ENCODE assay signal across 8 mouse cellular contexts in the genomic region with DNA sequence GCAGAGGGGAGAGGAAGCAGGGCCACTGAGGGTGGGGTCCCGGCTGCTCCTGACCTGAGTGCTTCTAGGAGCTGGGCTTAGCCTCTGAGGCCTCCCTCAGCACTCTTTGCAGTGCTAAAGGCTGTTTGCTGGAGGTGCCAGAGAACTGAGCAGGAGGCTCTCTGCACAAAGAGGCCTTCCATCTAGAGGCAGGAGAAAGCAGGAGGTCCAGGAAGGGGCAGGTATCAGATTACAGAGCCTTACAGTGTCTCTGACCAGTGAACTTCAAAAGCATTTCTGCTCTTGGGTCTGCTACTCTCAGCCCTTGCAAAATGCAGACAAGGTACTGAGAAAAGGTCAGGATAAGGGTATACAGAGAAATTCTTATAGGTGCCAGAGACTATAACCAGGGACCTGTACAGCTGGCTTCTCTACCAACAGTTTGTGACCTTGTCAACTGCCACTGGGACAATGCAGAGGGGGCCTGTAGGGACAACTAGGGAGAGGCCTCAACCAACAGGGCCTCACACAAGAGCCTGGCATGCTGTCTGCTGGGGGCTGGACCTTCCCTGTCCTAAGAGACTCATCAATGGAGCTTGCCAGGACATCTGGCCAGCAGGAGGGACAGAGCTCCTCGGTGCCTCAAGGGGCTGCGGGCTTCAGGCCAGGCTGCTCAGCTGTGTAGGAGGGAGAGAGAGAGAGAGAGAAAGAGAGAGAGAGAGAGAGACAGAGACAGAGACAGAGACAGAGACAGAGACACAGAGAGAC.
DNase-seq lines count a peak whose midpoint lies in the region; ATAC-seq and TF ChIP-seq lines count a peak whose summit lies in the region.

No protein-coding gene starts in this region.

- ATAC-seq in lung, embryonic 14.5 days (ENCODE audit: insufficient read depth) = peak; percentile 82
- no peak for ATAC-seq in liver, embryonic 12.5 days
- no peak for ATAC-seq in CD4-positive, CD25-positive, alpha-beta regulatory T cell, adult 4 months

- TF ChIP-seq CTCF in lung, embryonic 14.5 days (IDR thresholded peaks at IDR 0.05; ENCODE audit: low read depth) = peak; percentile 19; the same call in 1 of the 2 replicates
- TF ChIP-seq CTCF in lung, adult 2 months (IDR thresholded peaks at IDR 0.05; ENCODE audit: insufficient read depth, low read length) = no peak

- 9% methylated on average over 3 of the region's 3 CpGs for WGBS in lung, embryonic 14.5 days
- 48% methylated on average over 3 of the region's 3 CpGs for WGBS in lung, adult 2 months
- WGBS in liver, embryonic 12.5 days (ENCODE audit: insufficient replicate concordance) = 42% methylated on average over 3 of the region's 3 CpGs

- intact Hi-C loops in heart, postnatal 25 days (cut with DNase I) = no loop called here

- H3K9me3 ChIP-seq in lung, embryonic 14.5 days (ENCODE audit: low read depth, low read length) = no peaks in the 10 kb centered on the region
- no peaks in the 10 kb centered on the region for H3K9me3 ChIP-seq in liver, embryonic 12.5 days (replicated peaks)

- no peaks in the 10 kb centered on the region for H3K27me3 ChIP-seq in lung, embryonic 14.5 days (ENCODE audit: insufficient read depth, low read length)
- no peaks in the 10 kb centered on the region for H3K27me3 ChIP-seq in liver, embryonic 12.5 days (replicated peaks)

- no peak overlapping the region for H3K4me3 ChIP-seq in lung, embryonic 14.5 days (ENCODE audit: low read depth, low read length)
- no peak overlapping the region for H3K4me3 ChIP-seq in lung, adult 2 months (replicated peaks; ENCODE audit: extremely low read depth, low read depth, low read length)
- no peak overlapping the region for H3K4me3 ChIP-seq in liver, embryonic 12.5 days

- peak overlapping the region; percentile 84 for H3K27ac ChIP-seq in lung, embryonic 14.5 days (ENCODE audit: low read depth)
- H3K27ac ChIP-seq in liver, embryonic 12.5 days = no peak overlapping the region

- H3K4me1 ChIP-seq in lung, embryonic 14.5 days (ENCODE audit: insufficient read depth) = peaks cover 6% of the 10 kb centered on the region; the same call in 1 of the 2 replicates
- no peaks in the 10 kb centered on the region for H3K4me1 ChIP-seq in lung, adult 2 months (ENCODE audit: control insufficient read depth, insufficient read depth, low read length)
- H3K4me1 ChIP-seq in liver, embryonic 12.5 days = no peaks in the 10 kb centered on the region

- no peak overlapping the region for H3K9ac ChIP-seq in lung, embryonic 14.5 days
- no peak overlapping the region for H3K9ac ChIP-seq in liver, embryonic 12.5 days

- no peaks in the 10 kb centered on the region for H3K36me3 ChIP-seq in lung, embryonic 14.5 days (ENCODE audit: insufficient read depth)
- H3K36me3 ChIP-seq in liver, embryonic 12.5 days = no peaks in the 10 kb centered on the region

- no peak for TF ChIP-seq POLR2A in lung, adult 2 months (IDR thresholded peaks at IDR 0.05; ENCODE audit: borderline replicate concordance, extremely low read depth, low read depth, low read length)

- H3K4me2 ChIP-seq in lung, embryonic 14.5 days = no peak overlapping the region
- H3K4me2 ChIP-seq in liver, embryonic 12.5 days = no peak overlapping the region

- DNase-seq in lung, embryonic 14.5 days = peak; percentile 68
- DNase-seq in lung, adult 2 months = no peak
- DNase-seq in gastrocnemius, adult 8-10 months (ENCODE audit: low spot score in 2 of 2) = peak; percentile 70 to 77
- DNase-seq in heart, postnatal 25 days (ENCODE audit: low spot score) = peak; percentile 62
- peak; percentile 84 for DNase-seq in skeletal muscle tissue, adult 2 months (ENCODE audit: low read depth, low spot score)
- no peak for DNase-seq in thymus, postnatal 10 days (ENCODE audit: low spot score in 2 of 2)

Comparison
In these comparisons a context has a peak if more than half of its experiments do, and no peak if none do; other contexts are left out.
1. DNase-seq: peak in lung, embryonic 14.5 days (single experiment), gastrocnemius, adult 8-10 months (2 of 2), heart, postnatal 25 days (single experiment) and skeletal muscle tissue, adult 2 months (single experiment); none in lung, adult 2 months (single experiment) and thymus, postnatal 10 days (0 of 2).